Mouse (Mus musculus) embryonic stem cell, embryonic (primary cell): ENCODE data around the gene Tbc1d2b.

Experiments used
- CTCF ChIA-PET, 4 experiments: fragments of 300-600 bp in 2 of 4; fragments of 350-600 bp in 2 of 4; sonication (Branson Sonifier 250); formaldehyde crosslinking; loops; one replicate each; lab custom pipeline; 2022; ENCODE audit warnings: inconsistent platforms in 2 of 4; lab: Charles Lee
- POLR2A ChIA-PET, 4 experiments: fragments of 300-600 bp in 2 of 4; fragments of 350-600 bp in 2 of 4; sonication (Branson Sonifier 250); formaldehyde crosslinking; loops; one replicate each; lab custom pipeline; 2022; ENCODE audit warnings: antibody characterized with exemption in 4 of 4, inconsistent platforms in 1 of 4; lab: Charles Lee

Tbc1d2b gene

GRCm38 (mm10) chr9:90270944-90271295 lies 316 bp upstream of the Tbc1d2b start:
- ChIA-PET POLR2A (interaction anchor here in 3 of 4 experiments (0.6 to 3.4 kb wide), 8 partner anchors 12 to 745 kb away, joined by 3 to 14 read pairs (median 4); partner anchors contain the start of gene Morf4l1 (in 1 of the 3)), CTCF (interaction anchor here in 3 of 4 experiments (1.0 to 1.4 kb wide), 3 partner anchors 64 to 144 kb away, joined by 3 to 6 read pairs (median 3); no protein-coding TSS in a partner anchor)

- POLR2A ChIA-PET: interaction anchor here in 3 of 4 experiments (0.7 to 3.4 kb wide), 6 partner anchors 9 to 156 kb away, joined by 3 to 14 read pairs (median 3); partner anchors contain the start of gene Morf4l1 (in 1 of the 3)
- CTCF ChIA-PET: interaction anchor here in 3 of 4 experiments (0.5 to 1.7 kb wide), 5 partner anchors 34 to 178 kb away, joined by 3 to 6 read pairs (median 4); no protein-coding TSS in a partner anchor
These were observed 1.5 kb downstream of the Tbc1d2b start for GRCm38 (mm10) chr9:90269011-90269681.

DNA sequence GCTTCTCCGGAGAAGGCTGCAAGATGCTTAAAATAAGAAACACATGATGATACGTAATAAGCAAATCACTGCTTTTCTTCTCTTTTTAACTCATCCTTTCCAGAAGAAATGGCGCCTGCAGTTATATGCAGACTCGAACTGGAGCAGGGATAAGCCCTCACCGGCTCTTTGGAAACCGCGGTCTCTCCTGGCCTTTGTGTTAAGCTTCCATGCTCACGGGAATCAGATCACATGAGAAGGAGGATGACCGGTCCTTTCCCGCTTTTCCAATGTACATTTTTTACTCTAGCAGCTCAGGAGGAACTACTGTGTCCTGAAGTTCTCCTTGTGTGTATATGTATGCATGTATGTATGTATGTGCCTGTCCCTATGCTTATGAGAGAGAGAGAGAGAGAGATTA lies 3.7 kb downstream of the Tbc1d2b start:
- CTCF ChIA-PET: interaction anchor here in 1 of 4 experiments (1.3 kb wide), 1 partner anchor 61 kb away, joined by 3 read pairs; no protein-coding TSS in a partner anchor
- POLR2A ChIA-PET: interaction anchor here in 1 of 4 experiments (0.6 to 0.9 kb wide), 3 partner anchors 14 to 446 kb away, joined by 3 to 6 read pairs (median 3); no protein-coding TSS in a partner anchor

GRCm38 (mm10) chr9:90266059-90266458 lies 4.5 kb downstream of the Tbc1d2b start:
- CTCF ChIA-PET: no interaction called here

GRCm38 (mm10) chr9:90265322-90266039 lies 5.1 kb downstream of the Tbc1d2b start:
- ChIA-PET CTCF (interaction anchor here in 1 of 4 experiments (0.8 kb wide), 1 partner anchor 151 kb away, joined by 4 read pairs; no protein-coding TSS in a partner anchor), POLR2A (interaction anchor here in 3 of 4 experiments (0.5 to 0.7 kb wide), 3 partner anchors 125 to 292 kb away, joined by 3 to 4 read pairs (median 3); no protein-coding TSS in a partner anchor)

More at GRCm38 (mm10) chr9:90266059-90266458, 4.5 kb downstream of the Tbc1d2b start:
- POLR2A ChIA-PET: interaction anchor here in 2 of 4 experiments (0.5 to 0.9 kb wide), 3 partner anchors 26 to 292 kb away, joined by 3 read pairs; no protein-coding TSS in a partner anchor

DNA sequence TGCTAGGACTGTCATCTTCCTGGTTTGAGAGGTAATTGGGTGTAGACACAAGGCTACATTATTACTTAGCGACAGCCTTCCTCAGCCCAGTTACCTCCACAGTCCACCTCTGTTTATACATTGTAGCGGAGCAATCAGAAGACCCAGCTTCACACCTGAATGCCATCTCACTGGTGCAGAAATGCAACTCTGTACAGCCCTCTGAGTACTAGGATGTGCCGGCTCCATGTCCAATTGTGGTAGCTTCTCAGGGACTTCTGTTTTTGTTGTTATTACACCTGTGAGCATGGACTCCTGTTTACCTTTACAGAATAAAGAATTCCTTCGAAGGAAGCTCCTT lies 7.3 kb downstream of the Tbc1d2b start:
- ChIA-PET CTCF (interaction anchor here in 1 of 4 experiments (1.7 kb wide), 1 partner anchor 57 kb away, joined by 4 read pairs; no protein-coding TSS in a partner anchor), POLR2A (interaction anchor here in 2 of 4 experiments (0.7 to 1.3 kb wide), 2 partner anchors 13 to 58 kb away, joined by 3 to 13 read pairs; no protein-coding TSS in a partner anchor)

DNA sequence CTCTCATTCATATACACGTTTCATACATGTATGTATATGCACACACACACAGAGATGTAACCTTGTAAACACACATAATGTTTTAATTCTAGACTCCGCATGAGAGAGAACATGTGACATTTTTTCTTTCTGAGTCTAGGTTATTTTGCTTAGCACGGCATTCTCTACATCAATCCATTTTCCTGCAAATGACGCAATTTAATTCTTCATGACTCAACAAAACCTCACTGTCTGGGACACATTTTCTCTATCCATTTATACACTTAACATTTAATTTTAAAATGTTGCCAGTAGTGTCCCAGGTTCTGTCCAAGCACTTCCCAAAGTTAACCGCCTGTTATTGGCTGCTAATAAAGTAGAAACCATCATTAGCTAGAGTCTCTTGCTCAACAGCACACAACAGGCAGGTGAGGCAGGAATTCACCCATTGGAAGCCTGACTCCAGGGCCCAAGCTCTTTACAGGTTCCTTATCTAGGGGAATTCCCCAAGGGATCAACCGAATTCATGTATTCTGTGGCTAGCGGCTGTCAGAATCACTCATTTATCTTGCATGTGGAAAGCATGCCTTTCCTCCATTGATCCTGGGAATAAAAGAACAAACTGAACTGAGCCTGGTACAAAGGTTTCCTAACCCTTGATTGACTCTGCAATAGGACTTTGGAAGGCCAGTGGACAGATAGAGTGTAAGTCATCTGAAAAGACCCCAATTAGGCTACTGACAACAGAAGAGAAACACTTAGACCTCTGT lies 7.8 kb downstream of the Tbc1d2b start:
- ChIA-PET CTCF (interaction anchor here in 1 of 4 experiments (1.7 kb wide), 1 partner anchor 56 kb away, joined by 4 read pairs; no protein-coding TSS in a partner anchor), POLR2A (interaction anchor here in 1 of 4 experiments (0.7 kb wide), 1 partner anchor 12 kb away, joined by 13 read pairs; no protein-coding TSS in a partner anchor)

DNA sequence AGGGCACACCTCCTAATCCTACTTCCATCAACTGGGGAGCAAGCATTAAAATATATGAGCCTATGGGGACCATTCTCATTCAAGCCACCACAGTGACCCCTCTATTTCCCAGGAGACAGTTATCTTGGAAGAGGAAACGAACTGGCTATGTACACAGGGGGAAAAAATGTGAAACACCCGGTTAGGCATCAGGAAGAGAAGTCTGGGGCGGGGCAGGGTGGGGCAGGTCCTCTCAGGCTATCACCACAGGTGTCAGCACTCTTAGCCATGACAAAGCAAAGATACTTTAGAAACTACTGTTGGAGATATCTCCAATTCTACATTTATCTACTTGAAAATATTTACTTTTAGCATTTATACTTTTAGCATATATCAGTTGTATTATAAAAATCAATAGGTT lies 8.5 kb downstream of the Tbc1d2b start:
- POLR2A ChIA-PET: no interaction called here
- CTCF ChIA-PET: no interaction called here

DNA sequence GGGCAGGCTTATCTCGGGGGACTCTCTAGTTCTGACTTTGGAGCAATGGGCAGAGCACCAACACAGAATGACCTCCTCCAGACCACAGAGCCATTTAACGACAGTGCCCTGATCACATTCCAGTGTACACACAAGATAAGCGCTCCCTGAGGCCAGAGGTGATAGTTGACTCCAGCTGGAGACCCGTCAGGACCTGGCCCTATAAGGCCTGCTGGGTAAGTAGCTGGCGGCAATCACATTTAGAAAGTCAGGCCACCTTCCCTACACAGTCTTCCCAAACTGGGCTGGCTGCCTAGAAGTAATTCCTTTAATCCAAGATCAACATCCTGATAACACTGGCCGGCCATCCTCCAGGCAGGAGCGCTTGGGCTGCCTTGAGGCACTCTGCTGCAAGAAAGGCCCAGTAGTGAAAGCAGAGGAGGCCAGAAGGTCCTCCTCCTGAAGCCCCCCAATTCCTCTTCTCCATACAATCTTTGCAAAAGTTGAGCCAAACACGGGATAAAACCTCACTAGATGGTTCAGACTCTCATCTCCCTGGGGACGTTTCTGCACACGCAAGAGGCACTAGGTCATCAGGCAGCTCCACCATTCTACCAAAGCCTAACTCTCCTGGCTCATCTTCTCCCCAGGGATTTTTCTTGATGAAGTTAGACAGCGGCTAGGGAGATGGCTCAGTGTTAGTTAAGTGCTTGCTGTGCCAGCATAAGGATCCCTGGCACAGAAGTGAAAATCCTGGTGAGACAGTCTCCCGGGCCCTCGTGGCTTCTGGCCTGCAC lies 9.8 kb downstream of the Tbc1d2b start:
- ChIA-PET CTCF (interaction anchor here in 1 of 4 experiments (0.6 kb wide), 1 partner anchor 57 kb away, joined by 3 read pairs; no protein-coding TSS in a partner anchor), POLR2A (interaction anchor here in 2 of 4 experiments (1.5 to 1.7 kb wide), 3 partner anchors 8 to 13 kb away, joined by 3 to 6 read pairs (median 6); no protein-coding TSS in a partner anchor)

DNA sequence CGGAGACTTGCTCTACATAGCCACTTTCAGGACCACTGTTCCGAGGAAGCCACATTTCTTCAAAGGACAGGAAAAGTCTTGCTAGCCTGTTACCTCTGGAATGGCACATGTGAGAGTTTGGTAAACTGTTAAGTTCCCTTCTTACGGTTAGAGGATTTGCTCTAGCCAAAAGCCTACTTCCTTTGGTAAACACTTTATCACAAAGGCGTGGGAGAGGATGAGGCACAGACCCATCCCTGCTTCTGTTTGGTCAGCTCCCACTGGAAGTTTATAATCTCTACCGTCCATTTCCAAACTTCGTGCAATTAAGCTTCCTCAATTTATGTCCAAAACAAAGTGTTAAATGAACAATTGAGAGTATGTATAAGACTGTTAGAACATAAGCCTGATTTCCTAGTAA lies 10.5 kb downstream of the Tbc1d2b start:
- ChIA-PET CTCF (interaction anchor here in 1 of 4 experiments (0.6 kb wide), 1 partner anchor 58 kb away, joined by 3 read pairs; no protein-coding TSS in a partner anchor), POLR2A (interaction anchor here in 2 of 4 experiments (1.5 to 1.7 kb wide), 3 partner anchors 9 to 13 kb away, joined by 3 to 6 read pairs (median 6); no protein-coding TSS in a partner anchor)

- ChIA-PET CTCF (no interaction called here), POLR2A (interaction anchor here in 2 of 4 experiments (1.5 to 1.7 kb wide), 3 partner anchors 12 kb away, joined by 6 read pairs; partner anchors contain the start of gene Tbc1d2b (in 1 of the 2))
These were observed 11.1 kb downstream of the Tbc1d2b start for GRCm38 (mm10) chr9:90259400-90259950.

GRCm38 (mm10) chr9:90257754-90258531 lies 12.7 kb downstream of the Tbc1d2b start:
- CTCF ChIA-PET: interaction anchor here in 1 of 4 experiments (0.6 kb wide), 1 partner anchor 132 kb away, joined by 3 read pairs; no protein-coding TSS in a partner anchor

DNA sequence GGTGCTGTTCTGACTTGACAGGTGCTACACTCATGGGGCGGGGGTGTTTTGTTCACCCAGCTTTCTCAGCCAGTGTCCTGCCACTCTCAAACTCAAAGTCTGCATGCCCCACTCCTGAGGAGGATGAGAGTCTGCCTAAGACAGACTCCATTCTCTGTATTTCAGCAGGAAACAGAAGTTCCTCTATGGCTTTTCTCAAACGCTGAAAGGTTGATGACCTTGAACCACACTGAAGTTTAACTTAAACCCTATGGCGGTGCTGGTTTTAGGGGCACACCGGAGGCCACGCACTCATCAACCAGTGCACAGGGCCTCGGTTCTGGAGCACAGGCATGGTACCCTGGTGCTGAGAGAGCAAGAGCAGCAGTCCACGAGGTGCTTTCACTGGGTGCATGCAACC lies 13.4 kb downstream of the Tbc1d2b start:
- ChIA-PET CTCF (no interaction called here), POLR2A (no interaction called here)

More at GRCm38 (mm10) chr9:90257754-90258531, 12.7 kb downstream of the Tbc1d2b start:
- POLR2A ChIA-PET: interaction anchor here in 1 of 4 experiments (1.6 kb wide), 1 partner anchor 14 kb away, joined by 6 read pairs; the partner anchor contains the start of gene Tbc1d2b

DNA sequence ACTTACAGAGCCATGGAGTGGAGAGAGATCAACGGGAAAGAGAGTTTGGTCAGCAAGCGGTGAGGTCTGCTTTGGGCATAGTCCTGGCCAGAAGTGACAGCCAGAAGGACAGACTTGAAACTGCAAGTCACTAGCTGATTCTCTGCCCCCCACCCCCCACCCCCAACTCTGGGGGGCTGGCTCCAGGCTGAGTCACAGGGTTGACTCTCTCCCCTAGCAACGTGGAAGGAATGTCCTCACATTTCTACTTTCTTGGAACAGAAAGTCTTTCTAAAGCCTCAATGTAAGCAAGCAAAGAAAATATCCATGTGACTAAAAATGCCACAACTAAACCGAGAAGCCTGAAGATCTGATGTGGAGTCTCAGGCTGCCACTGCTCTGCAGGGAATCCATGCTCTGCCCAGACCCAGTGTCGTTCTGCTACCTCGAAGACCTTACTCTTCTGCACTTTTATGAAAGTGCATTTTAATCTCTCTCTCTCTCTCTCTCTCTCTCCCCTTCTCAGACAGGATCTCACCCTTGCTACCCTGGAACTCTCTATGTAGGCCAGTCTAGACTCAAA lies 14.7 kb downstream of the Tbc1d2b start:
- POLR2A ChIA-PET: no interaction called here
- CTCF ChIA-PET: no interaction called here

DNA sequence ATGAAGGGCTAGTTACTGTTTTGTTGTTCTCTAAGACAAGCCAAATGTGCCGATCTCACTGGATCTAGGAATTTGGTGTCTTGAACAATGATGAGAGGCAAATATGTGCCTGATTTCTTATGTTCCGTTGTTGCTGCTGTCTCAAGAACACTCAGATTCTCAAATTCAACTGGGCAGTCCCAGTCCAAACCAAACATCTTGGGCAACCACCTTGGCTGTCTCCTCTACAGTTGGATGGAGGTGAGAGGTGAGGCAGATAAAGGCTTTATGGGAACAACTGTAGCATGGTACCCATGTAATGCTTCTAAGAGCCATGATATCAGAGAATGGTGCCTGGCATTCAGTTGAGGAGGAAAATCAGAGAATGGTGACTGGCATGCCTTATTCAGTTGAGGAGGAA lies 17.4 kb downstream of the Tbc1d2b start:
- ChIA-PET POLR2A (interaction anchor here in 2 of 4 experiments (0.6 to 0.8 kb wide), 2 partner anchors 14 to 529 kb away, joined by 3 to 4 read pairs; no protein-coding TSS in a partner anchor), CTCF (no interaction called here)
